Mouse (Mus musculus) cortical plate, adult 2 months (tissue): ENCODE data around the gene Id4.

Experiments
- CTCF ChIP-seq: fragments of 200-500 bp; IDR thresholded peaks from 2 replicates; pipeline ENCODE4 v1.5.1; 2011; ENCODE audit warnings: mild to moderate bottlenecking, control low read depth, low read length; ENCODE audit not compliant: insufficient read depth; ENCODE audit errors: extremely low read depth
- POLR2A ChIP-seq: fragments of 200-500 bp; IDR thresholded peaks from 2 replicates; pipeline ENCODE4 v1.6.1; 2011; ENCODE audit warnings: mild to moderate bottlenecking, low read length, control low read depth; ENCODE audit not compliant: insufficient read depth; ENCODE audit errors: extremely low read depth

DNA sequence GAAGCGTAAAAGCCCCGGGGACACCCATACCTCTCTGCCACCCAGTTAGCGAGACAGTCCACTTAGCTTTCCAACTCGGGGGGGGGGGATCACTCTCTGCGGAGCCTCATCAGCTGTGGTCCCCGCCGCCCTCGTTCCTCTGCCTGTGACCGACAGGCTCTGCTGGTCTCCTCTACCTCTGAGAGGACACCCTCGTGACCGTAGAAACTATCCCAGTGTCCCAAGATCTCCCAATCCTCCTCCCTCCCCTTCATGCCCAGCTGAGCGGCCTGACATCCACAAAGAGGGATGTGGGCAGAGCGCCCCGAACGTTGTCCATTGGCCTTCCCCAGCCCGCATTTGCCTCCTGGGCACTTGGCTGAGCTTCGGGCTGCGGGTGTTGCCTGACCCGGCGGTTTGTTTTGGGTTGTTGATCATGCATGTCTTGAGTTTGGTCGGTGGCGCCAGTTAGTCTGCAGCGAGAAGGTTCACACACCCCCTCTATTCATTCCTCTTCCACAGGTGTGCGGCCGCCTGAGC is 1.5 kb downstream of the Id4 start:
- TF ChIP-seq CTCF, result no peak
- TF ChIP-seq POLR2A, result no peak
